Mouse (Mus musculus) spleen, postnatal 4 days (tissue): ENCODE data around the gene Gm26602.

Source experiments
- DNase-seq, 2 experiments: peaks; one replicate each; pipeline ENCODE4 v3.0.0; 2022; ENCODE audit warnings: low spot score in 2 of 2

The Gm26602 gene

GRCm38 (mm10) chr10:79959847-79960601 is 49.4 kb downstream of the Gm26602 start, which contains the start of gene Wdr18:
Wdr18 (plus strand) TSS chr10:79960152.
- DNase-seq: peak; percentile 100
